Mouse (Mus musculus) heart, postnatal 36 days (tissue): ENCODE measurements around the gene Lrmda. TPM values are rescaled to one million over a fixed set of nuclear protein-coding genes. Genes with fewer than 3 reads are reported as not detected.

ENCODE experiments used
- DNase-seq, 2 experiments: peaks; one replicate each; pipeline ENCODE4 v3.0.0; 2021 to 2022
- intact Hi-C: fragments of 180-260 bp; cut with DNase I; formaldehyde crosslinking; loops from one replicate; pipeline ENCODE4 v1.15.1; 2025
- total RNA-seq, 2 experiments: library from RNA; stranded (reverse); gene quantifications; 2 replicates each; pipeline ENCODE4 v1.2.3; 2021

Gene Lrmda
- total RNA-seq, 2 experiments from 2014 or later = 1.1 to 1.7 TPM

GRCm38 (mm10) chr14:22445841-22446570, 426.5 kb downstream of the Lrmda start:
- DNase-seq = no peak
- intact Hi-C loops = no loop called here

GRCm38 (mm10) chr14:22451603-22452002, 432.1 kb downstream of the Lrmda start:
- no peak for DNase-seq
- intact Hi-C loops = no loop called here

- intact Hi-C loops = no loop called here
These were observed 444.8 kb downstream of the Lrmda start for GRCm38 (mm10) chr14:22464314-22464713.

GRCm38 (mm10) chr14:22471041-22471440, 451.5 kb downstream of the Lrmda start:
- no peak for DNase-seq
- intact Hi-C loops = no loop called here

More at GRCm38 (mm10) chr14:22464314-22464713, 444.8 kb downstream of the Lrmda start:
- DNase-seq = no peak

DNA sequence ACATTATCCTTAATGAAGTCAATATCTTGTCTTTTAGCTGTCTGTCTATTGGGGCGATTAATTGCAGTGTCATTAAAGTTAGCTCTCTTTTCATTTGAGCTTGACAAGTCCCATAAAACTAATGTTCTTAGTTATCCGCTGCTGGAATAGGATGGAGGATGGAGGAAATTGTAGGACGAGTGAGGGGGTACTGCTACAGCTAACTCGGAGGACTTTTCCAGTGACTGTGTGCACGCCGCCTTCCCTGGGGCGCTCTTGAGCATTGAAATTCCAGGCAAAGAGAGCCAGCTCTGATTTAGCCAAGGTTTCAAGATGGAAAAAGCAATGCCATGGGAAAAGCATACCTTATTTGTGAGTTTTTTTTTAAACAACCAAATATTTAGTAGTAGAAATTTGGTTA, 453.9 kb downstream of the Lrmda start:
- DNase-seq = no peak
- intact Hi-C loops = no loop called here

DNA sequence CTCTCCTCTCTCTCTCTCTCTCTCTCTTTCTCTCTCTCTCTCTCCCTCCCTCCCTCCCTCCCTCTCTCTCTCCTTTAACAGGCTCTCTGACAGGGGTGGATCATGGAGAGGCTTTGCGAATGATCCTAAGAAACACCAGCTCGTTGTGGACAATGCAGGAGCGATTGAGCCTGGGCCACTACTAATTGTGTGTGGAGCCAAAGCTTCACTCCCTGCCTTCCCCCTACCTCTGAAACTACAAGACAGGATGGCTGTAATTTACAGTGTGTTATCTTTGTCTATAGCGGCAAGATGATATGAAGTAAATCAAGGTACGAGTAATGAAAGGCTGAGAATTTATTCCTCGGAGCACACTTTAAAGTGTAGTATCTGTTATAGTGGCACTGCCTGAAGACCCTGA, 454.5 kb downstream of the Lrmda start:
- intact Hi-C loops = no loop called here
- DNase-seq = no peak

GRCm38 (mm10) chr14:22493326-22493725, 473.8 kb downstream of the Lrmda start:
- intact Hi-C loops = no loop called here
- no peak for DNase-seq

GRCm38 (mm10) chr14:22494290-22494689, 474.8 kb downstream of the Lrmda start:
- DNase-seq = no peak
- intact Hi-C loops = no loop called here

GRCm38 (mm10) chr14:22494866-22495265, 475.4 kb downstream of the Lrmda start:
- intact Hi-C loops = no loop called here

DNA sequence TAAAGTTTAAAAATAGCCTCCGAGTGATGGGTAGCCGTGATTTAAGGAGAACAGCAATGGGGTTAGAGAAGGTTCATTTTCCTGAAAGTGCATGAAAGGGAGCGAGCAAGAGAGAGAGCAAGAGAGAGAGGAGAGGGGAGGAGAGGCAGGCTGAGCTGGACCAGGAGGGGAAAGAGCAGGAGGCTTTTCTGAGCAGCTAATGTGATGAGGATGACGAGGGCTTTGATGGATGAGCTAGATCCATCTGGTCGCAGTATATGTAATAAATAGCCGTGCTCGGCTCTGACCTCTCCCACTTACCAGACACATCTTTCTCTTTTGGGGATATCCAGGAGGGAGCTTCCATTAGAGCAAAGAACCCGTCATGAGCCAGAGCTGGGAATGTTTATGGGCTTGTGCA, 475.8 kb downstream of the Lrmda start:
- no peak for DNase-seq
- intact Hi-C loops = no loop called here

More at GRCm38 (mm10) chr14:22494866-22495265, 475.4 kb downstream of the Lrmda start:
- no peak for DNase-seq

DNA sequence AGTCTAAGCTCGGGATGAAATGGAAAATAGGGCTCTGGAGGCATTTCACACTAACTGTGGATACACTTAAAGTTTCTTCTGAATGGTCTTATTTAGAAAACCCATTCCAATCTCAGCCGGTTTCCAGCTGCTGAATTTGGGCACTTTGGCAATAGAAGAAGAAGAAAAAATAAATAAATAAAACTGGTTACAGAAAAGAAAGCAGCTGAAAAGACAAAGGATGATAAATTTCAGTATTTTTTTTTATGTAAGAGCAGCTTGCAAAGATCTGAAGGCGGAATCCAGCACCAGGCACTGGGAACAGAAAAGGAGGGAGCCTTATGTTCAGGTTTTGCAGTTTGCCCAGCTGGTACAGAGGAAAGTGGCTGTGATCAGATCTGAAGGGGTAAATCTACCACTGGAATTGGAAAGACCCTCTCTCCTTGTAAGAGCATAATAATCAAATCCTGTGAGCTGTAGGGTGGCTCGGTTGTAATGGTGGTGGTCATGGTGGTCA, 478.2 kb downstream of the Lrmda start:
- intact Hi-C loops = no loop called here
- DNase-seq = no peak

DNA sequence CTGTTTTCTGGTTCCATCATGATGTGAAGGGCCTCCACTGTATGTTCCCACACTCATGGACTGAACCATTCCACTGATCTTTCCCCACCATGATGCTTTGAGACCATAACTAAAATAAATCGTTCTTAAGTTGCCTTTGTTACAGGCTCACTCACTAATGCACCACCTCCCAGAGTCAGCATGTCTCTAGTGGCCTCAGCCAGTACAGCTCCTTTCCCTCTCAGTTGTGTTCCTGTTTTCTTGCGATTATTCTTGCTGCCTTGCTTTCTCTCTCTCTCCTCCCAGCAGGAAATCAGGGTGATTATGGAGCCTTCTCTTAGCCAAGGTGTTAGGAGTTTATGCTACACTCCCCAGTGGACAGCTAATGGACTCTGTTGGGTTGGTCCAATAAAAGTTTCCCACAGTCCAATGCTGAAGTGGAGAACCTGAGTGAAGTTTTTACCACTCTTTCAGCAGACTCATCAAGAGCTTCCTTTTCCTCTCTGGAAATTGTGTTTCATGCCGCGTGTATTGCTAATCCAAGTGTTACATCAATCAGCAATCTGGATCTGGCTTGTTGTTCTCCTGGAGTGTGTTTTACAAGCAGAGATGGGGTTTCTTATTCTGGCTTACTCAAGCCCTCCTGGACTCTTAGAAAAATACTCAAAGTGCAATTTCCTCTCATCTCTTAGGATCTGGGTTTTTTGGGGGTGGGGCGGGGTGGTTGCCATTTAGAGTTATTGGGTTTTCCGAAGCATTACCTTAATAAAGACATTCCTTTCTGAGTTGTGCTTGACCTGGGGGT, 490.4 kb downstream of the Lrmda start:
- no peak for DNase-seq
- intact Hi-C loops = no loop called here

GRCm38 (mm10) chr14:22510531-22510785, 490.9 kb downstream of the Lrmda start:
- no peak for DNase-seq
- intact Hi-C loops = no loop called here

DNA sequence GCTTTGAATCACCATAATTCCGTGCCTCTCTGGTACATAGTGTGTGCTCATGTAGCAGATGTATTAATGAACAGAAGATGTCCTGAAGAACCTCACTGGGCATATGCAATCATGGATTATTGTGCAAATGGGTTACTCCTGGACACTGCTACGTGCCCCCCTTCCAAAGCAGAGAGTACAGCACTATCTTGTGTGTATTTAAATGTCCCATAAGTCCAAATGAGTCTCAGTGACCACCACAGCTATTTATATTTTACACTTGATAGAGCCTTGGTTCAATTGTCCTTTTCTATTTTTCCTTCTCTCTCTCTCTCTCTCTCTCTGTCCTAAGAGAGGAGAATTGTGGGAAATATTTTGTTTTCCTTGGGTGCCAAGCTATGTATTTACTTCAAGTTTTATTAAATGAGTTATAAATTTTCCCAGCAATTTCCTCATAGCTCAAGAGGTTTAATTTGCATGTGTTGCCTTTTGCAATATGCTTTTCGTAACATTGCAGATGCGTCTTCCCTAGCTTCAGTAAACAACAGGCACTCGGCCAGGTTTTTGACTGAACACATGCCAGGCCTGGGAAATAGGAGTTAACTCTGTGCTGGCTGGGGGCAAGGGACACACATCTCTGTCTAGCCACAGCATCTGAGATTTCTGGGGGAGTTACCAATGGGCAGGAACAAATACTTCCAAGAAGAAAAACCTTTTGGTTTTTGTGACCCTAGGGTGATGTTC, 495.0 kb downstream of the Lrmda start:
- DNase-seq = no peak

DNA sequence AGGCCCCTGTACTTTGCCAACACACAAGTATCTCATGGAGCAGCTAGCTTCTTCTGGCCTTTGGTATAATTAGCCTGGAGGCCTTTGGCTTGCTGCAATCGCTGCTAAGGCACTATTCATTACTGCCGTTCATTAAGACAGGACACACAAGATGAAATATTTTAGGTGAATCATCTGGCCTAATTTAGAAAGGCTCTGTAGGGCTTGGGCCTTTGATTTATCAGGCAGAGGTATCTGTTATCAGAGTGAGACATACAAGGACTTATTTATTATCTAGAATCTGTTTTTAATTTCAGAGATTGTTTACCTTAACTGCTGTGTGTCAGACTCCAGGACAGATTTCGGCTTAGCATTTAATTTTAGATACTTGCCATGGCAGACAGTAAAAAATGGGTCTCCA, 511.2 kb downstream of the Lrmda start:
- DNase-seq = no peak
- intact Hi-C loops = no loop called here

More for the DNA sequence above, 495.0 kb downstream of the Lrmda start:
- intact Hi-C loops = no loop called here

DNA sequence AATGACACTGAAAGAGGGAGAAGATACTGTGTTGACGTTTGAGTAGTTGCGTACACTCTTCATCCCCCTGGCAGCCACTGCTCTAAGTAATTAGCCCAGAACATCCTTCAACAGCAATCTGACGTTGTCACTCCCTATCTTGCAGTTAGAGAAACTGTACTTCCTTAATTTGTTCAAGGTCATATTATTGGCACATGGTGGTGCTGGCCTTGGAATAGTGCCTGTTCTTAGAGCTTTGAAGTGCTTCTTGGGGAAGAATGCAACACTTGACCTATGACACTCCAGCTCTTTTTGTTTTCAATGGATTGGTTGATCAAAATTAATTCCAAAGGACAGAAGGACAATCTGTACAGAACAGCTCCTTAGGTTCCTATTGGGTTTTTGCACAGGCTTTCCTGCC, 514.0 kb downstream of the Lrmda start:
- no peak for DNase-seq
- intact Hi-C loops = no loop called here

DNA sequence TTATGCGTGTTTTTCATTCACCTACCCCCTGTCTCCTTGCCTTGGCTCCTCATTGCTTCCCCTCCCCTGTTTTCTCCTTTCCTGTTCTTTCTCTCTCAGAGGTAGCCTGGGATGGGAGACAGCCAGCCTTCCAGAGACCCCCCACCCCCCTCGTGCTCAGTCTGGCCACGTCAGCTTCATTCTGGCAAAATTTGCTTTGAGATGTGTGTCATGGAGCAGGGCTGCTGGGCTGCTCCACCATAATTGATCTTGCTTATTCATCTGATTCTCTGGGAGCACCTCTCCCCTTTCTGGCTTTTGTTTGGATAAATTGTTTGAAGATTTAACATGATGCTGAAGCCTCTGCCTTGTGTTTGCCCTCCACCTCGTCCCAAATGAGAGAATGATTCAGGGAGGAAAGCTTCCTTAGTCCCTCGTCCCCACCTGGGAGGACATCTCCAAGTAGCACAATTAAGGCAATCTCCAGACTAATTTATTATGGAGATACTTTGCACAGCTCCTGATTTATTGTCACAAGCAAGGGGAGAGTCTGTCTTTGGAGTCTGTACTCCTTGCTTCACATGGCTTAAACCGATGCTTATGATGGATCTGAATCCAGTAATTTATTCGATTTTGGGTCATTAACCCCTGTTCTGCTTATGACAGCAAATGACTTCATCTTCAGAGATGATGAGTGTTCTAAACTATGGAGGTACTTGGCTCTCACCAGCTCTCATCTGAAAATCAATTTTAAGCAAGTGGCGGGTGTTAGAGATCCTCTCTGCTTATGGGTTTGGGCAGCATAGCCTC, 526.6 kb downstream of the Lrmda start:
- DNase-seq = no peak
- intact Hi-C loops = no loop called here

DNA sequence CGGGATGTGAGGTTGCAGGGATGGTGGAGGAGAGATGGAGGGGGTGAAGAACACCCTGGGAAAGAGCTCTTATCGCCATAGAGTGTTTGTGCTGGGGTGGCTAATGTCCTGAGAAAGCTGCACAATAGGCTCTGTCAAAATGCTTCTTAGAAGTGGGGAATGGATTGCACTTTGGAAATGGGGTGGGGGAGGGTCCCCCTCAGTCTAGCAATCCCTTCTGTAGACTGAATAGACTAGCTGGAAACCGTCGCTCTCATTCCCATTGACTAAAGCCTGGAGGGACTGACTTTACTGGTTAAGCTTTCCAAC, 527.1 kb downstream of the Lrmda start:
- intact Hi-C loops = no loop called here

GRCm38 (mm10) chr14:22548286-22548685, 528.8 kb downstream of the Lrmda start:
- intact Hi-C loops = no loop called here
- DNase-seq = no peak

More for the DNA sequence above, 527.1 kb downstream of the Lrmda start:
- no peak for DNase-seq

DNA sequence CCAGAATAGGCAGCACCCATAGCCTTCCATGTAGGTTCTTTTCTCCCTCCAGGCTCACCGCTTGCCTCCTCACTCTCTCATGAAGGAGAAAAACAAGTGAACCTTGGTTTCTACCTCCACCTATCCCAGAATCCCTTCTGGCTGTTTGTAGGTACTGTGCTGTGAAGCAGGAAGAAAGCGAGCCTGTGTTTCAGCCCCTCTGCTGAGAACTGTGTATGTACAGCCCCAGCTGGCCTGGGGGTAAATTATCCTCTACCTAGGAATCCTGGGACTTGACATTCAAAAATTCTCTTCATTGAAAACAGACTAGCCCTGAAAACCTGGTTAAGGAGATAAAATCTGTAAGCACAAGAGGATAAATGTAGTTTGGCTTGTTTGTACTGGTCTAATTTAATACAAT, 529.7 kb downstream of the Lrmda start:
- DNase-seq = no peak
- intact Hi-C loops = no loop called here

DNA sequence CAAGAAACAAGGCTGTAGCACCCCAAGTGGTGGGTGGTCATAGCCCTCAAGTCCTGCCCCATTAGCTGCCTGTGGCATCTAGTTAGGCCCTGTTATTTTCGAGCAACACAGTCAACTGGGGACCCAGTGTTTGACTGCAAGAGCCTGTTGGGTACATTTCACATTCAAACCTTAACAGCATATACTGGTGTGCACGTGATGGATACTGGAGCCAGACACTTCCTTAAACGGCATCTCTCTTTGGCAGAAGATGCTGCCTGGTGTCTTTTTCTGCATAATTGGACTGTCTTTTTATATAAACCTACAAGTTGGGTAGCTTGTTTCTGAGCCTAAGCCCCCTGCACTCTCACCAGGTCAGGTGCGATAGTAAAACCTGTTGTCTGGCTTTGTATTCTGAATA, 532.8 kb downstream of the Lrmda start:
- DNase-seq = no peak
- intact Hi-C loops = no loop called here
